Mouse (Mus musculus): ENCODE measurements around the gene Siae.

DNA sequence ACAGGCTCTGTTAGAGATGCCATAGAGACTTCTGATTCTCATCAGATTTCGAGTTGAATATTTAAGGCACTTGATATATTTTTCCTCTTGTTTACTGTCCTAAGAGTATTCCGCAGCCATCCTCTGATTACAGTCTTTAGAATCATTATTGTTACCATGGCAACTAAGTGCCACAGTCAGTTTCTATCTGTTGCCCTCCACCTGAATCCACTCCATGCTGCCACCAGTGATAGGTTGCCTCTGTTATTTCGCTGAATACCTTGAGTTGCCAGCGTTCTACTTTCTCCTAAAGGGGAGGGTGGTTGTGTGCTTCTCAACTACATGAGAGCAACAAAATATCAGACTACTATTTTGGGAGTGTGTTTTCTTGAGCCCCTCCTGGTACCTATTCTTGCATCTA is 31.2 kb downstream of the Siae start:
- TF ChIP-seq CTCF (IDR thresholded peaks at IDR 0.05; ENCODE audit: control insufficient read depth, insufficient read depth, low read length) = no peak
- TF ChIP-seq POLR2A (IDR thresholded peaks at IDR 0.05; ENCODE audit: borderline replicate concordance, control insufficient read depth, low read depth, low read length) = no peak

Measured in bone marrow, adult 2 months (tissue).